Mouse (Mus musculus) urinary bladder, postnatal 25 days (tissue): ENCODE data around the gene Ikbke.

ENCODE experiments used
- DNase-seq: peaks from one replicate; pipeline ENCODE4 v3.0.0; 2022; ENCODE audit warnings: low spot score

Ikbke gene

DNA sequence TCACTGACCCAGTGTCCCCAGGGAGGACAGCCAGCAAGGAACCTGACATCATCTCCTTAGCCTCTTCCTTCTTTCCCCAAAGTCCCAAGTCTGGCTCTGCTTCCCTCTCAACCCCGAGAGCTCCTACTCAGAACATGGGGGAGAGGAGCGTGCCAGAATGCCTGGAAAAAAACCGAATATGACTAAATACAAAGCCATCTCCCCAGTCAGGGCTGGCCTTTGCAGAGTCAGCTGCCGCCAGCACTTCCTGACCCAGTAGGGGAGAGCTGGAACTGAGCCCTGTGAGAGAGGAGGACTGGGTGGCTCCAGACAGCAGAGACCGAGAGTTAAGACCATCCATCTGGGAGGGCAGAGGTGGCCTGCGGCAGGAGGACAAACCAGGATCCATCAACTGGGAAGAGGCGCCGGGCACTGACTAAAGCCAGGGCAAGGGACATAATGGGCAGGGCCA lies 40.5 kb downstream of the Ikbke start:
- DNase-seq = peak; percentile 58

DNA sequence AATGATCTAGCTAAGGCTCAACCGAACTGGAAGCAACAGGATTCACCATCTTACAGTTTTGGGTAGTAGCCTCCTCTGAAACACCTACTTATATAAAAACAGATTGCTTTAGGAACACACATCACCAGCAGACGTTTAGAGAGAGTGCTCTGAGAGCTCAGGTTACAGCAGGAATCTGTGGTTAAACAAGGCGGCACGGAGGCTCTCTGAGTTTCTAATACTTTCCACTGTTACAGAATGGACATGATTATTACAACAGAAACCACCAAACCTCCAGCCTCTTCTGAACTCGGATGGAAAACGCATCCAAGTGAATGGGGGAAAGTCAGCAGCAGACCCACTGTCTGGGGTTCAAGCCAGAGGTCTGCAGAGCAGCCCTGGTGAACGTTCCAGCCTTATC lies 43.3 kb downstream of the Ikbke start:
- DNase-seq = no peak

DNA sequence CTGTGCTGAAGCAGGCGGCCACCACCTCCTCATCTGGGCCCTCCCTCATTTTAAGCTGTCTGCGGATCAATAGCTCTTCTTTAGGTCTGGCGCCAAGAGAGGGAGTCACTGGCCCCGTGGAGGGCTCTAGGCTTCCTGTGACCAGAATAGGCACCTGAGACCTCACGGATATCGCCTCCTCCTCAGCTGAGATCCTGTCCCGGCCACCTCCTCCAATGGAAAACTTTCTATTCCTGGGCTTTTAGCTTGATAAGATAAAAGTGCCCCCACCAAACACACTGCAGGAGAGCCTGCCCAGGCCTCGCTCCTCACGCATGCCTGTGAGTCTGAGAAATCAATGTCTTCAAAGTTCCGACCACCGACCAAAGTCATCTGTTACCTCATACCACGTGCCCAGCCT lies 45.9 kb downstream of the Ikbke start:
- DNase-seq = no peak

DNA sequence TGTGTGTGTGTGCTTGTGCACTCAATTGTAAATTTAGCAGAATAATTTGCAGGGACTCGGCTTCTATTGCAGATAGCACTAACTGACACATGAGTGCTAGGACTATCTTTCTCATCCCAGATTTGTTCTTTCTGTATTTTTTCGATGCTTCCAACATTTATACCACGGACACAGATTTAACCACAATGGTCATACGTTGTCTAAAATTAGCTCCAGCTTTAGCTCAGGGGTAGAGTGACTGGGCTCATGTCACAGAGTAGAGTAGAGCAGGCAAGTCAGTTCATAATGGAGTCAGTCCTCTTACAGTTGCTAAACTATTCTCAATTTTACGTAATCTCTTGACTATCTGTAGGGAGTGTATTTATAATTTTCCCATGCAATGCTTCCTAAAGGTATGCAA lies 50.7 kb downstream of the Ikbke start:
- no peak for DNase-seq

DNA sequence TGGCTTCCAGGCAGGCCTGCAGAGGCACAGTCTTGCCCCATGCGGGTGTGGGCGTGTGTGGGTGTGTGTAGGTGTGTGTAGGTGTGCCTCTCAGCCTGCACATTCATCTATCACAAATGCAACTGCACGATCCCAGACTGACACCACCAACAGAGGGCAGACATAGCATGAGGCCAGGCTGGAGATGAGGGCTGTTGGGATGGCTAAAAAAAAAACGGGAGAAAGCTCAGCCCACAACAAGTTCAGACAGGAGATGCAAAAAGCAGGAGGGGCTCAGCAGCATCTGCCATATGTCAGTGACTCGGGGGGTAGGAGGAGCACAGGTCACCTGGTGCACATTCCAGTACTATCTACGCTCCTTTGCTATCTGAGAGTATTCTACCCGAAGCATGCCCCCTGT lies 51.2 kb downstream of the Ikbke start:
- peak; percentile 35 for DNase-seq

DNA sequence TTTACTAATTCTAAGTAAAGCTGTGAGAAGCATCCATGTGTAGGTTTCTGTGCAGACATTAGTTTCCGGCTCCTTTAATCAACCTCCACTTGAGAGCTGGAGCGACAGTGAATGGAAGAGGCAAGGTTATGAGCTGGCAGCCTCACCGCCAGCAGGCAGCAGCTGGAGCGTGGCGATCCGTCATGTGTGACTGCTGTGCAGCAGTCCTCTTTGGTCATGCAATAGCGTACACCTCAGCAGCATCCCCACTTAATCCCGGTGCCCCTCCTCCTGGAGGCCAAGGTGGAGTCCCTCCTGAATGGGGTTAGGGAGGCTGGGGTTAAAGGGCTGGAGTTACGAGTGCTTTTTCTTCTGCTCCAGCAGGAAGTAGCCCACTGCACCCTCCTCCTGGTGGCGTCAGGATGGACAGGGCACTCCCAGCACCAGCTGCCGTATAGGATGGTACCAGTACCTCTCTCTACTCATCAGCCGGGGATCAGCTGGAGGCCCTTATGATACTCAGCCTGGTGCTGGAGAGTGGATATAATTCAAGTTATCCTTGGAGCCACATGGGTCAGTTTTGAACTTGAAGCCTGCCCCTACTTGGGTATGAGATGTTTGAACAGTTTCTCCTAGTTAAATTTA lies 54.4 kb downstream of the Ikbke start:
- DNase-seq = no peak

DNA sequence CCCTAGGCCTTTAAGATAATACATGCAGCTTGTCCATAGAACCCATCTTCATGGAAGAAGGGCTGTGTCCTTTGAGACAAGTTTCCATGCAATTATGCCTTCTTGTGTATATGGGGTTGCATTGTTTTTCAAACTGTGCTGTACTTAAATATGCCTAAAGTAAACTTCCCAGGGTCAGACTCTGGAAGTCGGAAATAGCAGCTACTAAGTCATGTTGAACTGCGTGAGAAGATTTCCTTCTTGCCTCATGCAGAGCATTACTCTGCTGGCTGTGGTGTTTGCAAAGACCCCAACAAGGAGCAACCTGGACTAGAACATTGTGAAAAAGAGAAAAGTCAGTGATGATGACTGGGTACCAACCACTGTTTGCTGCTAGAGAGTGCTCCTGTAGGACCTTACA lies 56.1 kb downstream of the Ikbke start:
- DNase-seq = no peak

DNA sequence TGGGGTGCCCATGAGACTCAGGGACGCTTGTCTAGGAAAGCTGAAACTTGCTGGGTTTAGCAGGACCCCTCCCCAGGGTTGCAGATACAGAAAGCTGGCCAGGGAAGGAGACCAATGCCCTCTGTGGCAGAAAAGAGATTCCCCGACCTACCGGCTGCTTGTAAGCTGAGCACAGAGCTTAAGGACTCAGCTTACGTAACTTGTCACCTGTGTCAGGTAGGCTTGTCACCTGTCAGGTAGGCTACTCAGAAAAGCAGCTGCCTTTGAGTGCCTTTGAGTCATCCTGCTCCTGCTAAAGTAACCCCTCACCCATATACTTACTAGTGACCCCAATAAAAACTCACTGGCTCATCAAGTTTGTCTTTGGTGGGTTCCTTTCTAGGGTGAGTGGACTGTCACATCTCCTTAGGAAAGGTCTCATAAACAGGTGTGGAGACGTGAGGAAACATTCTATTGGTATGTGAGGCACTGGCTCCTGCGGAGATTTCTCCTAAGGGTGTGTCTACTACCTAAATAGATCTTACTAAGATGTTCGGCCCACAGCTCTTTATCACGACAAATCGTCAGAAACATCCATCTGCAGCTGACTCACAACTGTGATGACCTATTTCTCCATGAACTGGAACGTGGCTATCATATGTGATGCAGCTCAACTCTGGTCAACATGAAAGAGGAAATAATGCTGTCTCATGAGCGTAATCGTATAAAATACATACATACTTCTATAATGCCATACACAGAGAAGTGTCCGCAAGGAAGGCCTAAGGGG lies 57.4 kb downstream of the Ikbke start:
- no peak for DNase-seq

DNA sequence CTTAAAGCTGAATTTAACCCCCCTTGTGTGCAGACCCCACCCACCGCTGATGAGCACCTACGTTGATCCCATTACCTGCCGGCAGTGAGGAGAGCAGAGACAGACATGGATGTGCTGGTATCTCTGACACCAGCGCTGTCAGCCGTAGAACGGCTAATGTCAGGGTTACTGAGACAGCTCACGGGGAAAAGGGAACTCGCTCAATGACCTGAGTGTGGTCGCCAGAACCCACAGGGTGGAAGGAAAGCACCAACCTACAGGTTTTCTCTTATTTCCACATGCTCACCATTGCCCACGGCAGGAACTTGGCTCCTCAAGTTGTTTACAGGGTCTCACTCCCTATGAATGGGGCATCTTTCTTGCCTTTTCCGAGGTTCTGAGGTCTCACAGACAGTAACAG lies 60.5 kb downstream of the Ikbke start:
- DNase-seq = no peak

DNA sequence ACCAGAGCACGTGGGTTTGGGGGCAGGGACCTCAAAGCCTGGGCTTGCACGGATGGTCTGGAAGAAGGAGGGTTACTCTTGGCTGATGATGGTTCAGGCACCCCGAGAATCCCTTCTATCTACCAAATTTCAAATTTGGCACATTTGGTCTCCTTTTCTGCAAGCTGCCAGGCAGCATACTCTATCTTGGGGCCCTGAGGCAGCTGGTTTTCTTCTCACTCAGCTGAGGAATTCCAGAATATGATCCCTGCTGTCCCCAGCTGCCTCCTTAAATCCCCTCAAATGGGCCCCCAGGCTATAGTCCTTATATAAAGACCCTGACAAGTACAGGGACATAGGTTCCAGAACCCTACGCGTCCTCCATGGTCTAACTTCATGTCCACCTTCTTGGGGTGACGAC lies 66.0 kb downstream of the Ikbke start:
- no peak for DNase-seq

DNA sequence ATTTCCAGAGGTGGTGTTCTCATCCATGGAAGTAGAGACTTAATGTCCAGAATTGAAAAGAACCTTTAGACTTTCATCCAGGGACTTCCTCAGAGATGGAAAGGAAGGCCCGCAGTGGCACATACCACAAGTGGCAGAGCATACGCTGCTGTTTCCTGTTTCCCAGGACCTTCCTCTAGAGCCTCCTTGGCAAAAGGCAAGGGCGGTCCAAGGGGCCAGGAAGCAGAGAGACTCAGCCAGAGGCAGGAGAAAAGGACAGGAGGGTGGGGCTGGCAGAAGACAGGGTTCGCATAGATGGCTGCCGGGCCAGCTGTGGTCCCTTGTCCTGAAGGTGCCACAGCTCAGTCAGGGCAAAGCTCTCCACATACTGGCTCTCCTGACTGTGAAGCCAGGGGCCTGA lies 66.5 kb downstream of the Ikbke start:
- DNase-seq = no peak

DNA sequence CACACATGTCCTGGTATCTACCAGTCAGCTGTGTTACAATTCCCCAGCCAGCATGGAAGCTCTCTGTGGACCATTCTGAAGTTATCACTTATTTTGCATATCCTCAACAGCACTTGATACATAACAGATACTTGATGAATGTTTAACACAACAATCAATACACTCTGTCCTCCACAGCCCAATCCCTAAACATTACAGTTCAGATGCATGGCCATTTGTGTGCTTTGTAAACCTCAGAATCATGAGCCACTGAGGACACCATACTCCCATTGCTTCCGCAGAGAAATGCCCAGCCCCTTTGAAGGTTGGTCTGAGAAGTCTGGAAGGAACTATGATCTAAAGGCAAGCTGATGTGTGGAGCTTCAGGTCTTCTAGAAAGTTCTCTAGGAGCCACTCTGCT lies 67.8 kb downstream of the Ikbke start:
- DNase-seq = no peak

DNA sequence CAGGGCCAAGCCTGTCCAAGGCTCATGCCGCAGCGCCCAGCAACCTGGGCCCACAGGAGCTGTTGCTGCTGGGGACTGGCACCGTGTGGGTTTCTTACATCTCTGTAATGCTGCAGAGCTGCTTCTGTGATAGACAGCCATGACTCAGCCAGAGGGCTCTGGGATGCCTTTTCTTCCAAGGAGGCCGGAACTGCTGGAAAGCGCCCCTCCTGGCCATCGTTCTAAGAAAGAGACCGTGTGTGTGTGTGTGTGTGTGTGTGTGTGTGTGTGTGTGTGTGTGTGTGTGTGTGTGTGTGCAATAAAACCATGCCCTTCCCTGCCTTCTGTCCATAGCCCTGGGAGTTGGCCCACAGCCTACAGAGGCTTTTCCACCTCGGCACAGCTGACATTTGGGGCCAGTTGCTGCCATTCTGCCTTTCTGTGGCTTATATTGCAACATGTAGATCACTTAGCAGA lies 69.4 kb downstream of the Ikbke start:
- no peak for DNase-seq

DNA sequence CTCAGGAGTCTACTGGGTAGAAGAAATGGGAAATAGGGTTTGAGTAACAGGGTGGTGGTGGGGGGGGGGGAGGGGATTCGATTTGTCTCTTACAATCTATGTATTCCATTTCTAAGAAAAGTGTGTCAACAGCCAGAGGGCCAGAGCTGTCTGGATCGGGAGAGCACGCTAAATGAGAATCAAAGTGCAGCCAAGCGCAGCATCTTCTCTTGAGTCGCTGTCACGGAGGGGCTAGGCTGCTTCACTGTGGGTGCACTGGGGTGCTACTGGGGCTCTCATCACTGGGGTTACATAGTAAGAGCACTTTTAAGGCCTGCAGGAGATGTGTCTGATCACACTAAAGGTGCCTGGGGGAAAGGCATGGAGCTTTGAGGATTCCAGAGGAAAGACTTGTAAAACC lies 70.6 kb downstream of the Ikbke start:
- DNase-seq = no peak

DNA sequence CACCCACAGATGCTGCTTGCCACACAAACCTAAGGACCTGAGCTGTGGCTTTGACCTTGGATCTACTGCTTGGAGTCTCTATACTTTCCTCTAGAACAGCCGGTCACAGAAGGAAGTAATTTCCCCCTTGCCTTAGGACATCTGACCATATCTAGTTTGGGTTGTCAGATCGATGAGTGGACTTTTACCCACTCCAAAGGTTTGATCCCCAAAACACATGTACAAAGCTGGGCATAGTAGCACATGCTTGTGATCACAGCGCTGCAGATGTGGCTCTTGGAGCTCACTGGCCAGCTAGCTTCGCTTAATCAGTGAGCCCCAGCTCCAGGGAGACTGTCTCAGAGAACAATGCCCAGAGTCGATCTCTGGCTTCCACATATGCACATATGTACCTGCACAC lies 71.3 kb downstream of the Ikbke start:
- DNase-seq = no peak

DNA sequence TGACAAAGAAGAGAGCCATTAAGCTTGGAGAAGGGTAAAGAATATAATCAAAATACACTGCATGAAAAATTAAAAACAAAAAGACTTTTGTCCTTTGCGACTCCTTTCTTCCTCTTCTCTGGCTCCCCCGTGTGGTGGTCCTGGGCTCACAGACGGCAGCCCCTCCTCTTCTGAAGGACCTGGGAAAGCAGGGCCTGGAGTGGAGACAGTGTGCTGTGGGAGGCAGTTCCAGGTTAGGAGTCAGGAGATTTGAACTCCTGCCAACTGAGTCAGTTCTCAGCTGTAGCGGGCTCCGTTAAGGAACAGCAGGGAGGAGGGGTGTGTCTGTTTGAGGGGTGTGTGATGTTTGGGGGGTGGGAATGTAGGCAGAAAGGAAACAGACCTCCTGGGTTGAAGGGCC lies 71.9 kb downstream of the Ikbke start:
- peak; percentile 73 for DNase-seq

DNA sequence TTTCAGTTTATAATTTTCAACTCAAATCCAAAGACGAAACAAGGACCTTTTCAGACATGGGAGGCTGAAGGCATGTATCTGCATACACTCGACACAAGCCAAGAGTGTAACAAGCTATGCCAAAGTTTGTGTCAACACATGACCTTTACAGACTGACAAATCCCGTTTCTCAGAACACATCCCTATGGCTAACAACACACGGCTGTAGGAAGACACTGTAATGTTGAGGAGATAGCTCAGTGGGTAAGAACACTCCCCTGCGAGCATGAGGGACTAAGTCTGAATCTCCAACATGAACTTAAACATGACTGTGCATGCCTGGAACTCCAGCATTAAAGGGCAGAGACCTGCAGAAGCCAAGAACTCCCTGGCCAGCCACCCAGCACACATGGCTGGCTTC lies 73.1 kb downstream of the Ikbke start:
- no peak for DNase-seq

DNA sequence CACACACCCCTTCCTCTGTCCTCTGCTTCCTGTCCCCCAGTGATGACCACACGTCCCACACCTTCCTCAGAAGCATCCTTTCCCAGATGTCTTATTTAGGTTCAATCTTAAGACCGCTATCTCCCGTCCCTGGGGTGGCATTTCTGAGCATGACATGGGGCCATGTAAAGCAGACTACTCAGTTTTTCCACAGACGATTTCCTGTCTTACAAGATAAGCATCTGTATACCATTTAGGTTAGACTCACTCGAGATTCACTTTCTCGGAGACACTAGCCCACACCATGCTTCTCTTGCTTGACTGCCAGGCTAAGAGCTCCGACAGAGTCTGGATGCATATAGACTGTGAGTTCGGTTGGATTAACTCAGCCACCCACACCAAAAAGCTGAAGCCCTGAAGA lies 74.9 kb downstream of the Ikbke start:
- no peak for DNase-seq
